8 mouse cellular contexts compared by ENCODE assay signal in the genomic region with DNA sequence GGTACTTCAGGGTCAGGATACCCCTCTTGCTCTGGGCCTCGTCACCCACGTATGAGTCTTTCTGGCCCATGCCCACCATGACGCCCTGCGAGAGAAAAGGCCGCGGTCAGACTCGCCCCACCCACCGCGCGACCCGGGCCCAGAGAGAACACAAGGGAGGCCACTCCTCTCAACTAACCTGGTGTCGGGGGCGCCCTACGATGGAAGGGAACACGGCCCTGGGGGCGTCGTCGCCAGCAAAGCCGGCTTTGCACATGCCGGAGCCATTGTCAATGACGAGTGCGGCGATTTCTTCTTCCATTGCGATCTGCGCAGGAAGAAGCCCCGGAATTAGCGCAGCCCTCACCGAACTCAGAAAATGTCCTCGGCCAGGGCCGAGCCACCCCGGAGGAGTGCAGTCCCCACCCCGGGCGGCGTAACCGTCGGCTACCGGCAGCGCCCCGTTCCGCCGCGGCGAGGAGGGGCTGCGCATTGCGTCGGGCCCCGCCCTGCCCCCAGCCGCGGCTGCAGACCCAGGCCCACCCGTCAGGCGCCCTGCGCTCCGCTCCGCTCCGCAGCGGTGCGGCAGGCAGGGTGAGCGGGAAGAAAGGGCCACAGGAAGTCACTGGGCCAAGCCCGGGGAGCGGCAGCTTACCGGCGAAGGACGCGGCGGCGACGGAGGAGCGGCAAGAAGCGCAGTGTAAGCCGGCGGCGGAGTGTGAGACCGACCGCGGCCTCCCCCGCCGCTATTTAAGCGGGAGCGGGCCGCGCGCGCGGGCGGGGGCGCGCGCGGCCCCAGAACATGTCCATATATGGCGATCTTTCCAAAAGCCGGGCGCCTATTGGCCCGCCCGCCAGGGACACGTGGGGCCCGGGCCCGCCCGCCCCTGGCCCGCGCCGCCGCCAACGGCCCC. TPM values are rescaled to one million over a fixed set of nuclear protein-coding genes. Genes with fewer than 3 reads are reported as not detected.
DNase-seq lines count a peak whose midpoint lies in the region; ATAC-seq lines count a peak whose summit lies in the region.

A gene (minus strand): TSS at position 752 of the 893 bp plus-strand sequence.

- H3K4me2 ChIP-seq in hindbrain, embryonic 11.5 days (replicated peaks; ENCODE audit: low read depth, low read length), result peak within 1 kb of the TSS; percentile 99

- H3K27ac ChIP-seq in hindbrain, embryonic 11.5 days (ENCODE audit: low read depth, low read length), result peak within 1 kb of the TSS; percentile 99

- H3K9me3 ChIP-seq in hindbrain, embryonic 11.5 days (ENCODE audit: control insufficient read depth, low read length), result no peaks in the 10 kb centered on the region

- H3K4me1 ChIP-seq in hindbrain, embryonic 11.5 days (replicated peaks; ENCODE audit: control insufficient read depth, insufficient read depth, low read length), result peaks cover 11% of the 10 kb centered on the region

- ATAC-seq in hindbrain, embryonic 11.5 days (ENCODE audit: low FRiP score), result peak; percentile 81

- peak within 1 kb of the TSS; percentile 100 for H3K4me3 ChIP-seq in hindbrain, embryonic 11.5 days (ENCODE audit: low read depth, low read length)

- no peaks in the 10 kb centered on the region for H3K27me3 ChIP-seq in hindbrain, embryonic 11.5 days (ENCODE audit: control insufficient read depth, insufficient read depth, low read length)

- DNase-seq in NIH3T3 (ENCODE audit: low read depth), result peak; percentile 95
- DNase-seq in cerebellum, adult 9-10 months, result peak; percentile 87
- peak in 1 of 2 experiments; percentile 83 for DNase-seq in frontal cortex, adult 2 months (ENCODE audit: extremely low spot score in 1 of 2, low spot score in 1 of 2)
- peak; percentile 93 for DNase-seq in hindbrain, embryonic 11.5 days (ENCODE audit: low spot score)
- peak; percentile 66 to 81 for DNase-seq in layer of hippocampus, postnatal 25 days (ENCODE audit: extremely low spot score in 1 of 2, low spot score in 1 of 2)
- peak; percentile 83 for DNase-seq in lung, postnatal 25 days (ENCODE audit: low spot score)
- peak; percentile 85 for DNase-seq in retina, postnatal 7 days (ENCODE audit: low read depth, low spot score)
- DNase-seq in urinary bladder, adult 2 months (ENCODE audit: low spot score), result peak; percentile 87

- H3K9ac ChIP-seq in hindbrain, embryonic 11.5 days (ENCODE audit: low read depth, low read length), result peak within 1 kb of the TSS; percentile 100

- H3K36me3 ChIP-seq in hindbrain, embryonic 11.5 days (ENCODE audit: control insufficient read depth, insufficient read depth, low read length), result 0 out of 2 replicates have a peak, but pooled peaks cover 6% of the 10 kb centered on the region

- 2% methylated on average over 73 of the region's 103 CpGs for WGBS in hindbrain, embryonic 11.5 days

RNA-seq across cellular contexts. Expression of the gene that starts here (rescaled TPM):
- 1,138 and 1,210 TPM in 2 replicates for polyA plus RNA-seq in frontal cortex, adult 2 months (2012; rRNA removed)
- polyA plus RNA-seq in hindbrain, embryonic 11.5 days (2014; fragmentation: Nextera tagmentation; extraction: Ambion mirVana), result 3,592 and 3,665 TPM in 2 replicates
- 1,000 to 10,000 TPM; 1,451 to 1,562 TPM for total RNA-seq in layer of hippocampus, postnatal 25 days (2021)
- polyA plus RNA-seq in urinary bladder, adult 2 months (2012; rRNA removed), result 1,024 and 1,454 TPM in 2 replicates
